Mouse (Mus musculus): ENCODE measurements around the gene Hnrnpll. TPM values are rescaled to one million over a fixed set of nuclear protein-coding genes. Genes with fewer than 3 reads are reported as not detected.

Gene Hnrnpll
- total RNA-seq, 2 experiments from 2014 or later = 51.4 to 58.4 TPM

Other genes starting within 250 kb of the Hnrnpll start
- 10 to 100 TPM; 61.8 to 75.2 TPM for gene Atl2, start 166.2 kb downstream of the Hnrnpll start, total RNA-seq (2021)
- 1 to 10 TPM; 2.6 to 2.7 TPM for gene Galm, start 65.1 kb upstream of the Hnrnpll start, total RNA-seq (2021)
- 100 to 1,000 TPM in 1 of 2 experiments, 10 to 100 TPM in 1; 86.3 to 112 TPM for gene Srsf7, start 145.0 kb upstream of the Hnrnpll start, total RNA-seq (2021)
- under 1 TPM in 1 of 2 experiments, not detected in 1; 0.43 TPM for gene Ttc39d, start 145.1 kb upstream of the Hnrnpll start, total RNA-seq (2021)
- 1 to 10 TPM; 6.2 to 6.6 TPM for gene Gemin6, start 162.1 kb upstream of the Hnrnpll start, total RNA-seq (2021)
- 10 to 100 TPM; 16.5 to 18.3 TPM for gene Morn2, start 227.9 kb upstream of the Hnrnpll start, total RNA-seq (2021)
- 10 to 100 TPM; 35.8 to 46.1 TPM for gene Dhx57, start 228.1 kb upstream of the Hnrnpll start, total RNA-seq (2021)
- gene Arhgef33, start 245.1 kb upstream of the Hnrnpll start, total RNA-seq (2021) = 1 to 10 TPM; 2.4 to 3.4 TPM